Mouse (Mus musculus) cerebellum, postnatal 10 days (tissue): ENCODE results near the gene Galntl5.
A peak's percentile ranks its signal among the peaks of the same experiment; 100 is the strongest.
"Not testable (repeated sequence)": the region's sequence is repeated elsewhere in the genome, so short reads cannot be mapped to it uniquely, and the experiment has no call there.

ENCODE experiments used
- DNase-seq, 2 experiments: peaks; one replicate each; pipeline ENCODE4 v3.0.0; 2021; ENCODE audit warnings: mixed read lengths in 2 of 2

Gene Galntl5

DNA sequence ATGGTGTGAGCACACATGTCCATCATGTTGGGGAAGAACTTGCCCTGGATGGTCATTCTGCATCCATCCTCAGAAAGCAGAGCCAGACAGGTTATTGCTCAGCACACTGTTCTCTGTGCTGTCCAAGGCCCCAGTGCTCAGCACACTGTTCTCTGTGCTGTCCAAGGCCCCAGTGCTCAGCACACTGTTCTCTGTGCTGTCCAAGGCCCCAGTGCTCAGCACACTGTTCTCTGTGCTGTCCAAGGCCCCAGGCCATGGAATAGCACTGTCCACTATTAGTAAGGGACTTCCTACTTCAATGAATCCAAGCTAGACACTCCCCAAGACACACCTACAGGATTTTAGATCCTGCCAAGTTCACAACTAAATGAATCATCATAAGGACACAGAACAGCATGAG lies 32.0 kb downstream of the Galntl5 start:
- DNase-seq, result not testable (repeated sequence)

GRCm38 (mm10) chr5:25215006-25215405 lies 33.7 kb downstream of the Galntl5 start:
- DNase-seq, result peak; percentile 42 to 62

- DNase-seq, result no peak
These were observed 40.3 kb downstream of the Galntl5 start, which contains the start of gene Galnt11 for GRCm38 (mm10) chr5:25221604-25222003. Galnt11 (plus strand) TSS chr5:25221904.

GRCm38 (mm10) chr5:25222752-25223702 lies 41.8 kb downstream of the Galntl5 start, which contains the start of gene E130116L18Rik:
E130116L18Rik (minus strand) TSS chr5:25223153.
- DNase-seq, result peak; percentile 97

GRCm38 (mm10) chr5:25224377-25224776 lies 43.1 kb downstream of the Galntl5 start:
- not testable (repeated sequence) for DNase-seq

GRCm38 (mm10) chr5:25243101-25243500 lies 61.8 kb downstream of the Galntl5 start:
- DNase-seq, result no peak

DNA sequence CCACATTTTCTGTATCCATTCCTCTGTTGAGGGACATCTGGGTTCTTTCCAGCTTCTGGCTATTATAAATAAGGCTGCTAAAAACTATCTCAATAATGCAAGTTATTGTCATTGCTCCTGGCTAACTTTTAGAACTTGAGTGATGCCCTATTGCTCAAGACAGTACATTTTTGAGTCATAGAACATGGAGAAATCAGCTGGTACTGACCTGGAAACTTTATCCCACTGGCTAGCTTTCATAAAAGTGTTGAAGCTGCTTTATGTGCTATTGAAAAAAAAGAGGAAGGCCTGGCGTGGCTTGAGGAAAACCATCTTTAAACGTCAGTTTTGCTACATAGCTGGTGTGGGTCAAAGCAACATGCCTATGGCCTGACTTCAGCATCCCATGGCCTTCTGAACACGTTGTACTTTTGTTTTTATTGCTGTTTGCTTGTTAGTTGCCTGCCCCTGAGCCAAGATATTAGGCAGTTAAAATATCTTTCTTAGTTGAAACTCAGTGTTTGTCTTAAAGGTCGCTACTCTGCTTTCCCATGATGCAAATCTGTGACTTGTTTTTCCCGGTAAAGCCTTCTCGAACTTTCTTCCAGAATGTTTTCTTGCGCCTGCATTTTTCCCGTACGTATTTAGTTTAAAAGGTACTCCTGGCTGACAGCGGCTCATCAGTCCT lies 64.7 kb downstream of the Galntl5 start:
- DNase-seq, result no peak

DNA sequence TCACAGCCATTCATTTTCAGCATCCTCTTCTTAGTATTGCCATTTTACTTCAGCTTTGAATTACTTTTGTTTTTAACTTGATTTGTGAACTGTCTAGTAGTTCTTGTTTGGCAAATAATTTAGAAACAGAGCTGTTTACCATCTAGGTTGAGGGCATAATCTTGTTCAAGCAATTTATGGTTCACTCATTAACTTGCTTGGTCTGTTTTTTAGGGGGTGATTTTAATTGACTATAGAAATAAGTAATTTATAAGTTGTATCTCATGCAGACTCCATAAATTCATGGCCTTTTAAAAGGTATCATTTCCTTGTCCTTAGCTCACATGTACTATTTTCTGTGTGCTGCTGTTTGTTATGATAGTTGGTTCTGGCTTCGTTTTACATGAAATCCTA lies 65.2 kb downstream of the Galntl5 start:
- DNase-seq, result no peak

DNA sequence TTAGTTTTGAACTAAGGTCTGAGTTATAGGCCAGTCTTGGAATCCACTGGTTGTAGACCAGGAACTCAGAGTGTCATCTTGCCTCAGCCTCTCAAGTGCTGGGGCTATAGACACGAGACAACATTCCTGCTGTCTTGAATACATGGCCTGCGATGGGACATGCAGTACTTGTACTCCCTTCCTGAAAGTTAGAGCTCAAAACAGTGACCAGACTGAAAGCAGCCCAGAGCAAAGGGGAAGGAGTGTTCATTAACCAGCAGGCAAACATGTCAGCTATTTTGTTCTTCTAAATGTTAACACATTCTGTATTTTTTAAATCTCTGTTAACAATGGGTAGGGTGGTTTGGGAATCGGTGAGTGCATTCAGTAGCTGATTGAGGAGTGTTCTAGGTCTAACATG lies 65.8 kb downstream of the Galntl5 start:
- no peak for DNase-seq

DNA sequence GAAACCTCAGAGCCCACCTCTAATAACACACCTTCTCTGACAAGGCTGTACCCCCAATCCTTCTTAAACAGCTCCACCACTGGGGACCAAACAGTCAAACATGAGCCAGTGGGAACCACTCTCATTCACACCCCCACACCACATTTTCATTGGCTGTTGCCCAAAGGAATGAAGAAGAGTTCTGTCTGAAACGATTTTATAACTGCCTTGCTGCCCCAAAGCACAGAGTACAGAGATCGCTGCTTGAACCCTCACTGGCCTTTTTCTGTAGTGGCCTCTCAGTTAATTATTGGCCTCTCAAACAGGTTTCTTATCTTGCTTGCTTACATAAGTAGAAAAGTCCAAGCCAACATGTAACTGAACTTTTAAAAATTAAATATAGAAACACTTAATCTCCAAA lies 71.2 kb downstream of the Galntl5 start:
- no peak for DNase-seq

GRCm38 (mm10) chr5:25252825-25253544 lies 71.7 kb downstream of the Galntl5 start:
- DNase-seq, result no peak

GRCm38 (mm10) chr5:25254491-25254890 lies 73.2 kb downstream of the Galntl5 start:
- no peak for DNase-seq

DNA sequence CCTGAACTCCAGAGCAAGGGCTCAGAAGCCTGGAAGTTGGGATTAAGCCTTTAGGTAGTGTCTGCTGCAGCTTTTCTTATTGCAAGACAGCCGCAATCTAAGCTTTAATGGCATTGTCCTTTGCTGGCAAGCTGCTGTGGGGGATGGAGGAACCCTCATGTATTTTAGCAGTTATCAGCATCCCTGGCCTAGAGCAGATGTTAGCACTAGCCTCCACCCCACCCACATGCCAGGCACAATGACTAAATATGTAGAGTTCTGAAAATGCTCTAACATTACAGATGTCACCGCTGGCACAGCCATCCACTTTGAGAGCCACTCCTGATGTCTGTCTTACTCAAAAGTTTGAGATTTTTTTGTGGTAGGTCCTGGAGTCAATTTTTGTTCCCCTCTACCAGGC lies 75.4 kb downstream of the Galntl5 start:
- no peak for DNase-seq

- no peak for DNase-seq
These were observed 80.2 kb downstream of the Galntl5 start for GRCm38 (mm10) chr5:25261452-25261851.

DNA sequence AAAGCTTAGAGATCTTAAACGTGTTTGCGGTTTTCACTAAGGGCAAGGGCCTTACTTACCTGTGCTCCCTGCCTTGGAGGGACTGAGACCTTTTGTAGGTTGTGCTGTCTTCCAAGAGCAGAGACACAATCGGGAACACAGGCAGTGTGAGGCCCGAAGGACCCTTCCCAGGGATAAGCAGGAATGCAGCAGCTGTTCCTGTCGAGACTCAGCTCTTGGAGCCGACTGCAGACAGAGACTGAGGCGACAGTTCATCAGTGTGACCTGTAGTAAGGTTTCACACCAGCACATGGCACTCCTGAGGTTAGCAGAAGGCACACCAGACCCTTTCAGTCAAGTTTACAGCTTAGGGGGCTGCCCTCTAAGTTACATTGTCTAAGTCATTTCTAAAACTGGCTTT lies 81.0 kb downstream of the Galntl5 start:
- no peak for DNase-seq

DNA sequence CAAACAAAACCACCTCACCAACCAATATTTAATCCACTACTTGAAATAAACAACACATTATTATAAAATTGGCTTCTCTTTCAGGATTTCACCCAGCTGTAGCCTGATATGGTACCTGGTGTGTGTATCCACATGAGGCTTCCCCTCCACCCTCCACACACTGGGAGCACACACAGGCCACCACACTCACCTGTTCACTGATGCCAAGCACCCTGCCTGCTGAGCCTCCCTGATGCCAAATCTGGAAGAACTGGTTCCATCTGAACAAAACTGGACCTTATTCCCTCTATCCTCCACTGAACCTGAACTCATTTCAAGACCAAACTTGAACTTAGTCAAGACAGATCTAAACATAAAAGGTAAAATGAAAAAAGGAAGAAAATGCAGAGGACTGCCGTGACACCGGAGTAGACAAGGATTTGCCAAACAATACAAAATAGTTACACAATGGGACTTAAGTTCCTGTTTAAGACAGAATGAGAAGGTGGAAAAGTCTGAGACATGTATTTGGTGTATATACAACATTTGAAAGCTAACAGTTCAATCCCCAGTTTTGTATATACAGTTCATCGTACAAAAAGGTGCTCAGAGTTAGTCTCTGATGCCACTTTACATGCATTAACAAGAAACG lies 87.1 kb downstream of the Galntl5 start:
- DNase-seq, result no peak
